In genomic region chr2:103703865-103704264, GRCm38 (mm10) we compare ENCODE assay signal across 23 mouse cellular contexts. TPM values are rescaled to one million over a fixed set of nuclear protein-coding genes. Genes with fewer than 3 reads are reported as not detected.
A peak's percentile ranks its signal among the peaks of the same experiment; 100 is the strongest.
DNase-seq lines count a peak whose midpoint lies in the region; ATAC-seq and TF ChIP-seq lines count a peak whose summit lies in the region.
"Had no signal": no experiment of that assay in that cellular context is flagged by ENCODE, and none has a peak within 500 bp of the region (broad histone marks: within the 10 kb centered on the region; RNA-seq: fewer than 3 reads in every experiment).

No protein-coding gene starts in this region.

- peaks cover 26% of the 10 kb centered on the region for H3K4me1 ChIP-seq in hindbrain, embryonic 15.5 days (replicated peaks)
- H3K4me1 ChIP-seq in hindbrain, embryonic 10.5 days (replicated peaks), result peaks cover 21% of the 10 kb centered on the region
- H3K4me1 ChIP-seq in MEL (ENCODE audit: control insufficient read depth in 1 of 2, insufficient read depth in 2 of 2, low read length in 2 of 2), result peaks cover 0 to 18% of the 10 kb centered on the region in 2 experiments; a peak in 3 of 4 replicates
- peaks cover 29% of the 10 kb centered on the region for H3K4me1 ChIP-seq in embryonic facial prominence, embryonic 15.5 days
- peaks cover 23% of the 10 kb centered on the region for H3K4me1 ChIP-seq in heart, embryonic 10.5 days

- no peak overlapping the region for H3K4me3 ChIP-seq in hindbrain, embryonic 15.5 days
- H3K4me3 ChIP-seq in hindbrain, embryonic 10.5 days, result no peak overlapping the region
- no peak overlapping the region for H3K4me3 ChIP-seq in MEL (ENCODE audit: control insufficient read depth in 1 of 2, insufficient read depth in 1 of 2, low read depth in 2 of 2, low read length in 2 of 2)
- H3K4me3 ChIP-seq in embryonic facial prominence, embryonic 15.5 days (replicated peaks), result no peak overlapping the region
- H3K4me3 ChIP-seq in heart, embryonic 10.5 days, result no peak overlapping the region
- H3K4me3 ChIP-seq: forebrain, embryonic 15.5 days; heart, embryonic 13.5 days; megakaryocyte, embryonic 14.5 days had no signal

- no peak overlapping the region for H3K9ac ChIP-seq in hindbrain, embryonic 15.5 days
- H3K9ac ChIP-seq in MEL (ENCODE audit: control insufficient read depth, low read depth, low read length, poor library complexity, severe bottlenecking), result no peak overlapping the region
- no peak overlapping the region for H3K9ac ChIP-seq in embryonic facial prominence, embryonic 15.5 days
- H3K9ac ChIP-seq: forebrain, embryonic 15.5 days; heart, embryonic 13.5 days; liver, embryonic 14.5 days; lung, embryonic 14.5 days had no signal

- H3K79me2 ChIP-seq in MEL (ENCODE audit: control insufficient read depth, insufficient read depth, low read length, poor library complexity), result no peaks in the 10 kb centered on the region

- peak overlapping the region; percentile 32 for H3K27ac ChIP-seq in hindbrain, embryonic 15.5 days (replicated peaks)
- H3K27ac ChIP-seq in hindbrain, embryonic 10.5 days, result no peak overlapping the region
- no peak overlapping the region for H3K27ac ChIP-seq in MEL (ENCODE audit: control insufficient read depth, low read depth, low read length)
- 0 out of 2 replicates have a peak overlapping the region, but pooled peaks have one; percentile 18 for H3K27ac ChIP-seq in embryonic facial prominence, embryonic 15.5 days (replicated peaks)
- no peak overlapping the region for H3K27ac ChIP-seq in heart, embryonic 10.5 days
- H3K27ac ChIP-seq: forebrain, embryonic 15.5 days; heart, embryonic 13.5 days; liver, embryonic 14.5 days had no signal

- no peak for TF ChIP-seq CTCF in MEL (IDR thresholded peaks at IDR 0.05 in 2 of 3, conservative IDR thresholded peaks at IDR 0.05 in 1 of 3; ENCODE audit: control insufficient read depth in 1 of 3, insufficient read depth in 1 of 3, low read depth in 2 of 3, low read length in 3 of 3, poor library complexity in 1 of 3, severe bottlenecking in 1 of 3)

- DNase-seq in hindbrain, embryonic 10.5 days (ENCODE audit: low spot score), result no peak
- DNase-seq in MEL (ENCODE audit: low read depth, low spot score), result no peak
- peak; percentile 56 for DNase-seq in naive thymus-derived CD4-positive, alpha-beta T cell, adult 2 months (ENCODE audit: low read depth)
- no peak for DNase-seq in kidney, adult 9 months
- DNase-seq in heart, embryonic 10.5 days (ENCODE audit: low spot score), result no peak
- DNase-seq: adrenal gland, adult 8-10 months; B cell, adult 2 months; cerebellum, adult 18-20 months; cerebellum, postnatal 14 days; gastrocnemius, postnatal 10 days; heart, adult 11 months; kidney, adult 2 months; kidney, postnatal 10 days; lung, postnatal 36 days; midbrain, embryonic 14.5 days; right cerebral cortex, postnatal 14 days had no signal

- TF ChIP-seq RAD21 in MEL (IDR thresholded peaks at IDR 0.05; ENCODE audit: low read depth, low read length), result no peak

- no peaks in the 10 kb centered on the region for H3K27me3 ChIP-seq in hindbrain, embryonic 15.5 days
- no peaks in the 10 kb centered on the region for H3K27me3 ChIP-seq in hindbrain, embryonic 10.5 days (ENCODE audit: insufficient read depth, poor library complexity, severe bottlenecking)
- H3K27me3 ChIP-seq in MEL (ENCODE audit: control insufficient read depth in 1 of 2, insufficient read depth in 2 of 2, low read length in 2 of 2), result peaks cover 0 to 3% of the 10 kb centered on the region in 2 experiments; a peak in 1 of 4 replicates
- H3K27me3 ChIP-seq in embryonic facial prominence, embryonic 15.5 days, result no peaks in the 10 kb centered on the region
- H3K27me3 ChIP-seq in heart, embryonic 10.5 days (ENCODE audit: insufficient read depth, poor library complexity, severe bottlenecking), result no peaks in the 10 kb centered on the region
- H3K27me3 ChIP-seq: forebrain, embryonic 15.5 days; heart, embryonic 13.5 days had no signal

- no peaks in the 10 kb centered on the region for H3K9me3 ChIP-seq in hindbrain, embryonic 15.5 days
- H3K9me3 ChIP-seq in hindbrain, embryonic 10.5 days, result no peaks in the 10 kb centered on the region
- H3K9me3 ChIP-seq in MEL (replicated peaks; ENCODE audit: insufficient read depth, low read length), result no peaks in the 10 kb centered on the region
- H3K9me3 ChIP-seq in embryonic facial prominence, embryonic 15.5 days (replicated peaks), result no peaks in the 10 kb centered on the region
- H3K9me3 ChIP-seq in heart, embryonic 10.5 days, result no peaks in the 10 kb centered on the region
- H3K9me3 ChIP-seq: forebrain, embryonic 15.5 days; heart, embryonic 13.5 days; megakaryocyte, embryonic 14.5 days had no signal

- WGBS in hindbrain, embryonic 15.5 days, result 49% methylated on average over 4 of the region's 4 CpGs
- WGBS in hindbrain, embryonic 10.5 days, result 89% methylated on average over 4 of the region's 4 CpGs
- 46% methylated on average over 4 of the region's 4 CpGs for WGBS in embryonic facial prominence, embryonic 15.5 days
- WGBS in heart, embryonic 10.5 days, result 65% methylated on average over 4 of the region's 4 CpGs

- H3K4me2 ChIP-seq in hindbrain, embryonic 15.5 days, result no peak overlapping the region
- no peak overlapping the region for H3K4me2 ChIP-seq in embryonic facial prominence, embryonic 15.5 days (replicated peaks)
- H3K4me2 ChIP-seq: forebrain, embryonic 15.5 days; heart, embryonic 13.5 days; lung, embryonic 14.5 days had no signal

- no peak for TF ChIP-seq EP300 in MEL (IDR thresholded peaks at IDR 0.05; ENCODE audit: low read depth in 1 of 2, low read length in 2 of 2)

- peak; percentile 55; the same call in 1 of the 2 replicates for ATAC-seq in hindbrain, embryonic 15.5 days (ENCODE audit: low FRiP score, low read depth)
- ATAC-seq in embryonic facial prominence, embryonic 15.5 days (ENCODE audit: insufficient number of reproducible peaks, low FRiP score, low TSS enrichment, low read depth), result no peak
- ATAC-seq: forebrain, embryonic 15.5 days had no signal

- no peak for TF ChIP-seq POLR2A in MEL (IDR thresholded peaks at IDR 0.05; ENCODE audit: control insufficient read depth in 1 of 2, insufficient read depth in 1 of 2, low read depth in 1 of 2, low read length in 2 of 2, poor library complexity in 1 of 2)

- H3K36me3 ChIP-seq in hindbrain, embryonic 15.5 days, result no peaks in the 10 kb centered on the region
- H3K36me3 ChIP-seq in hindbrain, embryonic 10.5 days, result peaks cover 63% of the 10 kb centered on the region
- peaks cover 0 to 9% of the 10 kb centered on the region in 2 experiments; a peak in 2 of 4 replicates for H3K36me3 ChIP-seq in MEL (ENCODE audit: control insufficient read depth in 1 of 2, insufficient read depth in 2 of 2, low read length in 2 of 2)
- H3K36me3 ChIP-seq in embryonic facial prominence, embryonic 15.5 days, result peaks cover 17% of the 10 kb centered on the region; the same call in 1 of the 2 replicates
- peaks cover 76% of the 10 kb centered on the region for H3K36me3 ChIP-seq in heart, embryonic 10.5 days
- H3K36me3 ChIP-seq: forebrain, embryonic 15.5 days had no signal

TF ChIP-seq in MEL, 35 proteins besides CTCF, POLR2A, EP300 and RAD21:
- TF ChIP-seq TCF12 (IDR thresholded peaks at IDR 0.05; ENCODE audit: low read depth, low read length) (peak; percentile 44; the same call in 1 of the 2 replicates), TAL1 (IDR thresholded peaks at IDR 0.05; ENCODE audit: low read length) (no peak), ETS1 (IDR thresholded peaks at IDR 0.05; ENCODE audit: low read depth, low read length) (no peak), E2F4 (IDR thresholded peaks at IDR 0.05; ENCODE audit: borderline replicate concordance, low read depth, low read length) (no peak), CHD1 (IDR thresholded peaks at IDR 0.05; ENCODE audit: low read depth, low read length) (no peak), MXI1 (IDR thresholded peaks at IDR 0.05; ENCODE audit: low read depth, low read length) (no peak), GATA1 (IDR thresholded peaks at IDR 0.05; ENCODE audit: low read depth, low read length) (peak; percentile 42; the same call in 1 of the 2 replicates), UBTF (IDR thresholded peaks at IDR 0.05; ENCODE audit: borderline replicate concordance, insufficient read depth, low read depth, low read length) (no peak)

RNA-seq across cellular contexts. Expression of gene Nat10, which starts 57.2 kb away (rescaled TPM):
- polyA plus RNA-seq in hindbrain, embryonic 15.5 days (2015; fragmentation: Nextera tagmentation; extraction: Ambion mirVana), result 17.8 and 20.1 TPM in 2 replicates
- polyA plus RNA-seq in hindbrain, embryonic 10.5 days (2016; fragmentation: Nextera tagmentation; extraction: Ambion mirVana), result 26.3 and 30.9 TPM in 2 replicates
- total RNA-seq in MEL (2012; rRNA removed), result 53.9 and 74.7 TPM in 2 replicates
- polyA plus RNA-seq in MEL (2012; ENCODE audit: insufficient read depth in 1 of 2, insufficient read length in 2 of 2, low read depth in 1 of 2, low replicate concordance in 2 of 2, missing spikeins in 1 of 2), result 100 to 1,000 TPM in 1 of 2 experiments, not detected in 1; 107 TPM
- 23.8 and 24.5 TPM in 2 replicates for polyA plus RNA-seq in embryonic facial prominence, embryonic 15.5 days (2015; fragmentation: Nextera tagmentation; extraction: Ambion mirVana)
- polyA plus RNA-seq in heart, embryonic 10.5 days (2016; fragmentation: Nextera tagmentation; extraction: Ambion mirVana), result 26.6 and 32.2 TPM in 2 replicates

Comparison
In these comparisons a context has a peak if more than half of its experiments do, and no peak if none do; other contexts are left out.
1. H3K27ac ChIP-seq: peak in hindbrain, embryonic 15.5 days (single experiment) and embryonic facial prominence, embryonic 15.5 days (single experiment); none in hindbrain, embryonic 10.5 days (single experiment), MEL (single experiment) and heart, embryonic 10.5 days (single experiment).